ENCODE assay signal across 8 mouse cellular contexts in genomic region chr13:31992409-31993201, GRCm38 (mm10).
A peak's percentile ranks its signal among the peaks of the same experiment; 100 is the strongest.
DNase-seq lines count a peak whose midpoint lies in the region; ATAC-seq and TF ChIP-seq lines count a peak whose summit lies in the region.

No protein-coding gene starts in this region.

- no peak overlapping the region for H3K27ac ChIP-seq in layer of hippocampus, adult 2 months
- no peak overlapping the region for H3K27ac ChIP-seq in embryonic facial prominence, embryonic 15.5 days (replicated peaks)
- peak overlapping the region; percentile 33; the same call in 1 of the 2 replicates for H3K27ac ChIP-seq in intestine, embryonic 14.5 days (ENCODE audit: low read depth)
- no peak overlapping the region; the same call in 1 of the 2 replicates for H3K27ac ChIP-seq in midbrain, embryonic 15.5 days

- no peaks in the 10 kb centered on the region; the same call in 1 of the 2 replicates for H3K4me1 ChIP-seq in embryonic facial prominence, embryonic 15.5 days
- peaks cover 11% of the 10 kb centered on the region for H3K4me1 ChIP-seq in intestine, embryonic 14.5 days (replicated peaks; ENCODE audit: control insufficient read depth, insufficient read depth, low read length)
- peaks cover 7% of the 10 kb centered on the region; the same call in 1 of the 2 replicates for H3K4me1 ChIP-seq in midbrain, embryonic 15.5 days

- no peak overlapping the region for H3K4me2 ChIP-seq in embryonic facial prominence, embryonic 15.5 days (replicated peaks)
- peak overlapping the region; percentile 42 for H3K4me2 ChIP-seq in intestine, embryonic 14.5 days (ENCODE audit: low read length)
- H3K4me2 ChIP-seq in midbrain, embryonic 15.5 days, result no peak overlapping the region

- WGBS in embryonic facial prominence, embryonic 15.5 days, result 30% methylated on average over 12 of the region's 12 CpGs
- 17% methylated on average over 12 of the region's 12 CpGs for WGBS in intestine, embryonic 14.5 days
- WGBS in midbrain, embryonic 15.5 days, result 55% methylated on average over 12 of the region's 12 CpGs

- peak; percentile 63; the same call in 1 of the 2 replicates for ATAC-seq in embryonic facial prominence, embryonic 15.5 days (ENCODE audit: insufficient number of reproducible peaks, low FRiP score, low TSS enrichment, low read depth)
- ATAC-seq in intestine, embryonic 14.5 days (replicated peaks; ENCODE audit: low FRiP score, low TSS enrichment, low read depth), result peak; percentile 74; the same call in 1 of the 2 replicates
- peak; percentile 85 for ATAC-seq in midbrain, embryonic 15.5 days (replicated peaks)

- H3K9me3 ChIP-seq in embryonic facial prominence, embryonic 15.5 days (replicated peaks), result no peaks in the 10 kb centered on the region
- H3K9me3 ChIP-seq in intestine, embryonic 14.5 days (ENCODE audit: control insufficient read depth, low read length), result no peaks in the 10 kb centered on the region
- H3K9me3 ChIP-seq in midbrain, embryonic 15.5 days, result no peaks in the 10 kb centered on the region

- no peaks in the 10 kb centered on the region for H3K36me3 ChIP-seq in embryonic facial prominence, embryonic 15.5 days
- no peaks in the 10 kb centered on the region for H3K36me3 ChIP-seq in intestine, embryonic 14.5 days (ENCODE audit: control insufficient read depth, insufficient read depth, low read length)
- H3K36me3 ChIP-seq in midbrain, embryonic 15.5 days (replicated peaks), result no peaks in the 10 kb centered on the region

- 0 out of 2 replicates have a peak, but pooled peaks have one; percentile 10 for TF ChIP-seq CTCF in layer of hippocampus, adult 2 months (conservative IDR thresholded peaks at IDR 0.05)

- H3K4me3 ChIP-seq in layer of hippocampus, adult 2 months, result no peak overlapping the region; the same call in 1 of the 2 replicates
- no peak overlapping the region for H3K4me3 ChIP-seq in embryonic facial prominence, embryonic 15.5 days (replicated peaks)
- no peak overlapping the region for H3K4me3 ChIP-seq in intestine, embryonic 14.5 days (ENCODE audit: low read depth, low read length)
- no peak overlapping the region for H3K4me3 ChIP-seq in midbrain, embryonic 15.5 days

- H3K27me3 ChIP-seq in embryonic facial prominence, embryonic 15.5 days, result no peaks in the 10 kb centered on the region
- H3K27me3 ChIP-seq in intestine, embryonic 14.5 days (replicated peaks; ENCODE audit: control insufficient read depth, insufficient read depth, low read length), result no peaks in the 10 kb centered on the region
- H3K27me3 ChIP-seq in midbrain, embryonic 15.5 days (replicated peaks), result no peaks in the 10 kb centered on the region

- H3K9ac ChIP-seq in embryonic facial prominence, embryonic 15.5 days, result no peak overlapping the region
- no peak overlapping the region for H3K9ac ChIP-seq in intestine, embryonic 14.5 days (ENCODE audit: low read length)
- H3K9ac ChIP-seq in midbrain, embryonic 15.5 days, result no peak overlapping the region

- DNase-seq in layer of hippocampus, adult 2 months (ENCODE audit: low spot score in 2 of 2), result no peak
- no peak for DNase-seq in layer of hippocampus, adult 18-20 months (ENCODE audit: low spot score in 2 of 2)
- peak; percentile 55 for DNase-seq in intestine, embryonic 14.5 days (ENCODE audit: low spot score)
- no peak for DNase-seq in cerebellum, postnatal 25 days
- no peak for DNase-seq in right cerebral cortex, postnatal 14 days
- no peak for DNase-seq in spleen, postnatal 36 days (ENCODE audit: low spot score in 2 of 2)
